29 mouse cellular contexts compared by ENCODE assay signal in genomic region chr6:137810136-137810535, GRCm38 (mm10). TPM values are rescaled to one million over a fixed set of nuclear protein-coding genes. Genes with fewer than 3 reads are reported as not detected.
DNase-seq lines count a peak whose midpoint lies in the region; ATAC-seq lines count a peak whose summit lies in the region.
"Had no signal": no experiment of that assay in that cellular context is flagged by ENCODE, and none has a peak within 500 bp of the region (broad histone marks: within the 10 kb centered on the region; RNA-seq: fewer than 3 reads in every experiment).

No protein-coding gene starts in this region.

- no peak for ATAC-seq in forebrain, embryonic 16.5 days
- peak; percentile 67; the same call in 1 of the 2 replicates for ATAC-seq in kidney, embryonic 16.5 days (ENCODE audit: low FRiP score, low TSS enrichment)
- ATAC-seq: forebrain, embryonic 13.5 days; inflammation-experienced regulatory T-cells, adult 6 months; midbrain, embryonic 15.5 days had no signal

- no peak for DNase-seq in forebrain, embryonic 10.5 days (ENCODE audit: extremely low spot score, low spot score)
- DNase-seq in kidney, adult 18-20 months = no peak
- DNase-seq in adrenal gland, adult 8-10 months = peak; percentile 71
- no peak for DNase-seq in limb, embryonic 10.5 days (ENCODE audit: low spot score)
- no peak for DNase-seq in MN1 (ENCODE audit: low spot score)
- no peak for DNase-seq in Muller cell, postnatal 12 days (ENCODE audit: inconsistent ontology term)
- DNase-seq: cerebellum, adult 11 months; cerebellum, adult 9-11 months; gastrocnemius, postnatal 36 days; heart, adult 18-20 months; heart, postnatal 10 days; kidney, adult 11 months; kidney, postnatal 4 days; left cerebral cortex, postnatal 4 days; lung, embryonic 14.5 days; lung, postnatal 14 days; thymus, adult 18-20 months; thymus, postnatal 25 days had no signal

- no peak overlapping the region for H3K4me2 ChIP-seq in forebrain, embryonic 16.5 days (ENCODE audit: low read length)
- no peak overlapping the region for H3K4me2 ChIP-seq in kidney, embryonic 16.5 days (replicated peaks; ENCODE audit: low read depth, low read length)
- H3K4me2 ChIP-seq: forebrain, embryonic 13.5 days; heart, embryonic 13.5 days; hindbrain, embryonic 15.5 days; limb, embryonic 15.5 days; liver, embryonic 15.5 days; lung, embryonic 14.5 days; midbrain, embryonic 15.5 days had no signal

- H3K27me3 ChIP-seq in forebrain, embryonic 10.5 days (ENCODE audit: poor library complexity, severe bottlenecking) = no peaks in the 10 kb centered on the region
- H3K27me3 ChIP-seq in forebrain, embryonic 16.5 days (replicated peaks; ENCODE audit: control insufficient read depth, insufficient read depth, low read length) = no peaks in the 10 kb centered on the region
- H3K27me3 ChIP-seq in kidney, embryonic 16.5 days (ENCODE audit: insufficient read depth, low read length) = no peaks in the 10 kb centered on the region
- no peaks in the 10 kb centered on the region for H3K27me3 ChIP-seq in limb, embryonic 10.5 days (ENCODE audit: low read depth, poor library complexity, severe bottlenecking)
- H3K27me3 ChIP-seq: forebrain, embryonic 13.5 days; heart, embryonic 13.5 days; hindbrain, embryonic 15.5 days; limb, embryonic 15.5 days; liver, embryonic 15.5 days; midbrain, embryonic 15.5 days had no signal

- peaks cover 8% of the 10 kb centered on the region for H3K4me1 ChIP-seq in forebrain, embryonic 10.5 days
- no peaks in the 10 kb centered on the region for H3K4me1 ChIP-seq in forebrain, embryonic 16.5 days (replicated peaks; ENCODE audit: control insufficient read depth, insufficient read depth, low read length)
- H3K4me1 ChIP-seq in kidney, embryonic 16.5 days (ENCODE audit: insufficient read depth, low read length) = peaks cover 21% of the 10 kb centered on the region
- H3K4me1 ChIP-seq in limb, embryonic 10.5 days = peaks cover 18% of the 10 kb centered on the region
- H3K4me1 ChIP-seq: forebrain, embryonic 13.5 days; heart, embryonic 13.5 days; hindbrain, embryonic 15.5 days; liver, embryonic 15.5 days; midbrain, embryonic 15.5 days had no signal

- WGBS in forebrain, embryonic 10.5 days = 73% methylated on average over 5 of the region's 5 CpGs
- WGBS in forebrain, embryonic 16.5 days = 65% methylated on average over 5 of the region's 5 CpGs
- WGBS in kidney, embryonic 16.5 days = 22% methylated on average over 5 of the region's 5 CpGs
- 39% methylated on average over 5 of the region's 5 CpGs for WGBS in limb, embryonic 10.5 days

- H3K4me3 ChIP-seq in forebrain, embryonic 10.5 days = no peak overlapping the region
- H3K4me3 ChIP-seq in forebrain, embryonic 16.5 days (replicated peaks; ENCODE audit: low read length) = no peak overlapping the region
- no peak overlapping the region for H3K4me3 ChIP-seq in kidney, embryonic 16.5 days (ENCODE audit: low read length)
- H3K4me3 ChIP-seq in limb, embryonic 10.5 days = no peak overlapping the region
- H3K4me3 ChIP-seq: erythroblast, embryonic 14.5 days; forebrain, embryonic 13.5 days; heart, embryonic 13.5 days; hindbrain, embryonic 15.5 days; limb, embryonic 15.5 days; liver, embryonic 15.5 days; midbrain, embryonic 15.5 days had no signal

- H3K36me3 ChIP-seq in forebrain, embryonic 10.5 days (replicated peaks) = 0 out of 2 replicates have a peak, but pooled peaks cover 6% of the 10 kb centered on the region
- H3K36me3 ChIP-seq in forebrain, embryonic 16.5 days (ENCODE audit: control insufficient read depth, insufficient read depth) = no peaks in the 10 kb centered on the region
- H3K36me3 ChIP-seq in kidney, embryonic 16.5 days (ENCODE audit: insufficient read depth, low read length) = 0 out of 2 replicates have a peak, but pooled peaks cover 5% of the 10 kb centered on the region
- peaks cover 7% of the 10 kb centered on the region for H3K36me3 ChIP-seq in limb, embryonic 10.5 days
- H3K36me3 ChIP-seq: hindbrain, embryonic 15.5 days; liver, embryonic 15.5 days; midbrain, embryonic 15.5 days had no signal

- peaks cover 5% of the 10 kb centered on the region; the same call in 1 of the 2 replicates for H3K9me3 ChIP-seq in forebrain, embryonic 10.5 days
- H3K9me3 ChIP-seq in forebrain, embryonic 16.5 days (ENCODE audit: control insufficient read depth, low read length) = no peaks in the 10 kb centered on the region
- no peaks in the 10 kb centered on the region; the same call in 1 of the 2 replicates for H3K9me3 ChIP-seq in kidney, embryonic 16.5 days (ENCODE audit: low read length)
- H3K9me3 ChIP-seq in limb, embryonic 10.5 days (replicated peaks) = no peaks in the 10 kb centered on the region
- H3K9me3 ChIP-seq: forebrain, embryonic 13.5 days; heart, embryonic 13.5 days; hindbrain, embryonic 15.5 days; limb, embryonic 15.5 days; liver, embryonic 15.5 days; midbrain, embryonic 15.5 days had no signal

- no peak overlapping the region for H3K9ac ChIP-seq in forebrain, embryonic 16.5 days (replicated peaks; ENCODE audit: low read depth, low read length)
- H3K9ac ChIP-seq in kidney, embryonic 16.5 days (replicated peaks; ENCODE audit: low read length) = no peak overlapping the region
- H3K9ac ChIP-seq: forebrain, embryonic 13.5 days; heart, embryonic 13.5 days; hindbrain, embryonic 15.5 days; limb, embryonic 15.5 days; liver, embryonic 15.5 days; lung, embryonic 14.5 days; midbrain, embryonic 15.5 days had no signal

- 0 out of 2 replicates have a peak overlapping the region, but pooled peaks have one; percentile 13 for H3K27ac ChIP-seq in forebrain, embryonic 10.5 days
- no peak overlapping the region for H3K27ac ChIP-seq in forebrain, embryonic 16.5 days (ENCODE audit: low read length)
- no peak overlapping the region for H3K27ac ChIP-seq in kidney, embryonic 16.5 days (ENCODE audit: low read length)
- H3K27ac ChIP-seq in limb, embryonic 10.5 days = peak overlapping the region; percentile 54; the same call in 1 of the 2 replicates
- H3K27ac ChIP-seq: forebrain, embryonic 13.5 days; heart, embryonic 13.5 days; hindbrain, embryonic 15.5 days; limb, embryonic 15.5 days; liver, embryonic 15.5 days; midbrain, embryonic 15.5 days; stomach, postnatal 0 days had no signal

RNA-seq across cellular contexts. Expression of gene Dera, which starts 55.8 kb away (rescaled TPM):
- 67.2 and 69.5 TPM in 2 replicates for polyA plus RNA-seq in forebrain, embryonic 10.5 days (2016; fragmentation: Nextera tagmentation; extraction: Ambion mirVana)
- polyA plus RNA-seq in forebrain, embryonic 16.5 days (2015; fragmentation: Nextera tagmentation; extraction: Ambion mirVana) = 8.9 and 11.3 TPM in 2 replicates
- polyA plus RNA-seq in kidney, embryonic 16.5 days (2015; fragmentation: Nextera tagmentation; extraction: Ambion mirVana) = 76.2 and 79.0 TPM in 2 replicates
- 10 to 100 TPM; 14.2 to 21.2 (median 15.4) TPM for total RNA-seq in adrenal gland, adult 8-10 months (2022)
- polyA plus RNA-seq in limb, embryonic 10.5 days (2016; fragmentation: Nextera tagmentation; extraction: Ambion mirVana) = 76.0 and 87.9 TPM in 2 replicates

Comparison
In these comparisons a context has a peak if more than half of its experiments do, and no peak if none do; other contexts are left out.
1. H3K27ac ChIP-seq: peak in forebrain, embryonic 10.5 days (single experiment) and limb, embryonic 10.5 days (single experiment); none in forebrain, embryonic 16.5 days (single experiment) and kidney, embryonic 16.5 days (single experiment).